Mouse (Mus musculus) c-Kit-positive CD71-positive TER-119-negative erythroid progenitor cells, embryonic 14.5 days (primary cell): ENCODE results near the gene Gm14744.
"Not testable (repeated sequence)": the region's sequence is repeated elsewhere in the genome, so short reads cannot be mapped to it uniquely, and the experiment has no call there.

Experiments
- DNase-seq: peaks from one replicate; pipeline ENCODE4 v3.0.0-alpha.2; 2013; ENCODE audit warnings: low read depth

Gm14744 gene

GRCm38 (mm10) chrX:77864458-77864857 lies at the start of gene Gm14744:
Gene Gm14744 (plus strand): TSS chrX:77864758.
- DNase-seq, result not testable (repeated sequence)

GRCm38 (mm10) chrX:77853523-77853922 lies 11.0 kb upstream of the Gm14744 start, which contains the start of gene Pbsn:
Gene Pbsn (minus strand): TSS chrX:77853623.
- DNase-seq, result no peak

- not testable (repeated sequence) for DNase-seq
Observed at GRCm38 (mm10) chrX:77880033-77880432, 15.5 kb downstream of the Gm14744 start.
